Mouse (Mus musculus): ENCODE results near the gene 1700049E17Rik2.
A peak's percentile ranks its signal among the peaks of the same experiment; 100 is the strongest.
"Not testable (repeated sequence)": the region's sequence is repeated elsewhere in the genome, so short reads cannot be mapped to it uniquely, and the experiment has no call there.

Gene 1700049E17Rik2

GRCm38 (mm10) chr14:41572911-41573310 is at the start of gene 1700049E17Rik2:
1700049E17Rik2 (plus strand) TSS chr14:41573211.
- not testable (repeated sequence) for DNase-seq (ENCODE audit: low read depth, low spot score)

GRCm38 (mm10) chr14:41524695-41525094 is 48.3 kb upstream of the 1700049E17Rik2 start:
- not testable (repeated sequence) for DNase-seq (ENCODE audit: low read depth, low spot score)

- DNase-seq (ENCODE audit: low read depth, low spot score) = not testable (repeated sequence)
These were observed 17.5 kb upstream of the 1700049E17Rik2 start, which contains the start of gene Gm7970 for GRCm38 (mm10) chr14:41555483-41555882. Gm7970 (minus strand) TSS chr14:41555583.

GRCm38 (mm10) chr14:41586346-41586745 is 13.3 kb downstream of the 1700049E17Rik2 start:
- DNase-seq (ENCODE audit: low read depth, low spot score) = peak; percentile 78

GRCm38 (mm10) chr14:41600935-41601334 is 27.9 kb downstream of the 1700049E17Rik2 start:
- DNase-seq (ENCODE audit: low read depth, low spot score) = not testable (repeated sequence)

- DNase-seq (ENCODE audit: low read depth, low spot score) = not testable (repeated sequence)
These were observed 37.7 kb downstream of the 1700049E17Rik2 start for GRCm38 (mm10) chr14:41610690-41611089.

GRCm38 (mm10) chr14:41622535-41622934 is 49.5 kb downstream of the 1700049E17Rik2 start:
- DNase-seq (ENCODE audit: low read depth, low spot score) = not testable (repeated sequence)

- DNase-seq (ENCODE audit: low read depth, low spot score) = not testable (repeated sequence)
These were observed 51.5 kb downstream of the 1700049E17Rik2 start, which contains the start of gene Gm3072 for GRCm38 (mm10) chr14:41624512-41624911. Gm3072 (minus strand) TSS chr14:41624612.

- not testable (repeated sequence) for DNase-seq (ENCODE audit: low read depth, low spot score)
These were observed 57.1 kb downstream of the 1700049E17Rik2 start for GRCm38 (mm10) chr14:41630144-41630543.

Data from ZHBTc4 (cell line).